ENCODE assay signal across 9 mouse cellular contexts in genomic region chr19:59387178-59387577, GRCm38 (mm10). TPM values are rescaled to one million over a fixed set of nuclear protein-coding genes. Genes with fewer than 3 reads are reported as not detected.
A peak's percentile ranks its signal among the peaks of the same experiment; 100 is the strongest.
DNase-seq lines count a peak whose midpoint lies in the region; ATAC-seq and TF ChIP-seq lines count a peak whose summit lies in the region.
"Had no signal": no experiment of that assay in that cellular context is flagged by ENCODE, and none has a peak within 500 bp of the region (broad histone marks: within the 10 kb centered on the region; RNA-seq: fewer than 3 reads in every experiment).

No protein-coding gene starts in this region.

- in situ Hi-C loops in ES-E14 (cut with MboI; ENCODE audit: low sequenced_read_pairs in 2 of 2, unreplicated experiment in 2 of 2), result no loop called here

- no peaks in the 10 kb centered on the region for H3K36me3 ChIP-seq in ES-E14 (ENCODE audit: control insufficient read depth, insufficient read depth, low read length, poor library complexity, severe bottlenecking)
- H3K36me3 ChIP-seq: midbrain, embryonic 12.5 days had no signal

- H3K4me3 ChIP-seq in ES-E14 (ENCODE audit: insufficient read depth in 1 of 2, low read depth in 1 of 2, low read length in 2 of 2, poor library complexity in 1 of 2, severe bottlenecking in 1 of 2), result no peak overlapping the region
- H3K4me3 ChIP-seq: midbrain, embryonic 12.5 days had no signal

- no peak overlapping the region for H3K9ac ChIP-seq in ES-E14 (ENCODE audit: insufficient read depth, low read depth, low read length, poor library complexity, severe bottlenecking)
- H3K9ac ChIP-seq: midbrain, embryonic 12.5 days had no signal

- H3K27ac ChIP-seq in ES-E14 (ENCODE audit: insufficient read depth, low read depth, low read length, poor library complexity, severe bottlenecking), result no peak overlapping the region
- H3K27ac ChIP-seq: midbrain, embryonic 12.5 days had no signal

- H3K9me3 ChIP-seq in ES-E14 (ENCODE audit: control insufficient read depth, insufficient read depth, low read depth, low read length), result no peaks in the 10 kb centered on the region
- H3K9me3 ChIP-seq: midbrain, embryonic 12.5 days had no signal

- ATAC-seq in megakaryocyte, adult 5-6 weeks (ENCODE audit: poor library complexity, severe bottlenecking), result peak; percentile 53

- H3K4me1 ChIP-seq in ES-E14 (ENCODE audit: control insufficient read depth in 2 of 2, insufficient read depth in 2 of 2, low read length in 2 of 2, poor library complexity in 1 of 2), result no peaks in the 10 kb centered on the region

- peak; percentile 10 for DNase-seq in cerebellum, adult 9-10 months
- no peak for DNase-seq in cerebellum, adult 11-12 months
- peak; percentile 21 to 72 for DNase-seq in layer of hippocampus, adult 18-20 months (ENCODE audit: low spot score in 2 of 2)
- no peak for DNase-seq in layer of hippocampus, adult 9-10 months (ENCODE audit: low spot score)
- DNase-seq in ES-E14 (ENCODE audit: low read depth, low spot score), result no peak
- DNase-seq in forelimb bud, embryonic 11.5 days (ENCODE audit: low read depth, low spot score), result peak; percentile 47
- DNase-seq in ovary, postnatal 10 days (ENCODE audit: low spot score), result no peak

TF ChIP-seq in ES-E14, 5 proteins besides CTCF, POLR2A, EP300 and RAD21:
- TF ChIP-seq ZNF384 (IDR thresholded peaks at IDR 0.05; ENCODE audit: low read depth, low read length) (no peak), ZC3H11A (IDR thresholded peaks at IDR 0.05; ENCODE audit: borderline replicate concordance, low read depth, low read length) (peak; percentile 26; the same call in 1 of the 2 replicates), HCFC1 (IDR thresholded peaks at IDR 0.05; ENCODE audit: borderline replicate concordance, insufficient read depth, low read length) (no peak), MAFK (IDR thresholded peaks at IDR 0.05; ENCODE audit: insufficient read depth, low read depth, low read length) (no peak)
TF ChIP-seq in ES-E14: peak in this region for 1.

RNA-seq across cellular contexts. Expression of gene Pdzd8, which starts 41.6 kb away (rescaled TPM):
- 10 to 100 TPM; 49.7 to 52.6 TPM for total RNA-seq in layer of hippocampus, adult 18-20 months (2021)
- 50.6 and 54.0 TPM in 2 replicates for total RNA-seq in ES-E14 (2012; rRNA removed)
- total RNA-seq in megakaryocyte, adult 5-6 weeks (2015), result 53.5 and 57.7 TPM in 2 replicates
- total RNA-seq in megakaryocyte, adult 5-6 weeks (2017), result 48.7 and 58.5 TPM in 2 replicates

Comparison
In these comparisons a context has a peak if more than half of its experiments do, and no peak if none do; other contexts are left out.
1. DNase-seq: peak in cerebellum, adult 9-10 months (single experiment), layer of hippocampus, adult 18-20 months (2 of 2) and forelimb bud, embryonic 11.5 days (single experiment); none in cerebellum, adult 11-12 months (single experiment), layer of hippocampus, adult 9-10 months (single experiment), ES-E14 (single experiment) and ovary, postnatal 10 days (single experiment).